Mouse (Mus musculus) cortical plate, adult 2 months (tissue): ENCODE results near the gene 1700029I15Rik.

Source experiments
- CTCF ChIP-seq: fragments of 200-500 bp; IDR thresholded peaks from 2 replicates; pipeline ENCODE4 v1.5.1; 2011; ENCODE audit warnings: mild to moderate bottlenecking, control low read depth, low read length; ENCODE audit not compliant: insufficient read depth; ENCODE audit errors: extremely low read depth
- POLR2A ChIP-seq: fragments of 200-500 bp; IDR thresholded peaks from 2 replicates; pipeline ENCODE4 v1.6.1; 2011; ENCODE audit warnings: mild to moderate bottlenecking, low read length, control low read depth; ENCODE audit not compliant: insufficient read depth; ENCODE audit errors: extremely low read depth

- no peak for TF ChIP-seq CTCF
- TF ChIP-seq POLR2A: no peak
Observed at GRCm38 (mm10) chr2:92359301-92359700, 23.0 kb upstream of the 1700029I15Rik start.
